ENCODE assay signal across 17 mouse cellular contexts in the genomic region with DNA sequence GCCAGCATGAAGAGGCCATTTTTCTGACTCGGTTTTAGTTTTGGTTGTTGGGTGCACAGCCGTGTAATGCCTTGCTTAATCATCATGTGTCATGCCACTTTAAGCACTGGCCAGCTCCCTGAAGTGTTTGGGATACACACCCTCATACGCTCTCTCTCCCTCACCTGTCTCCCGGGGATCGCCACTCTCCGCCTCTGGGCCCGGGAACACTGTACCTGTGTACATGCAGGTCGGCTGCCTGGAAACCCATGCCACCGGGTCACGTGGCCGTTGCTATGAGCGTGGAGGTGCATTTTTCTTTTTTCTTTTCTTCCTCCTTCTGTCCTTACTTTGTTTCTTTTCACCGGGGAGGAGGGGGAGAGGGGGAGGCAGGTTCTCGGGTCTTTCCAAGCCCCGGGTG.
A peak's percentile ranks its signal among the peaks of the same experiment; 100 is the strongest.
DNase-seq lines count a peak whose midpoint lies in the region; TF ChIP-seq lines count a peak whose summit lies in the region.
"Had no signal": no experiment of that assay in that cellular context is flagged by ENCODE, and none has a peak within 500 bp of the region (broad histone marks: within the 10 kb centered on the region; RNA-seq: fewer than 3 reads in every experiment).

No protein-coding gene starts in this region.

- no peak for TF ChIP-seq POLR2A in heart, adult 2 months (IDR thresholded peaks at IDR 0.05; ENCODE audit: insufficient read depth, low read depth, low read length)

- no peak overlapping the region for H3K4me3 ChIP-seq in heart, adult 2 months
- H3K4me3 ChIP-seq: heart, embryonic 10.5 days; midbrain, embryonic 12.5 days had no signal

- no peak overlapping the region for H3K9ac ChIP-seq in heart, adult 2 months (ENCODE audit: low read depth, low read length)
- H3K9ac ChIP-seq: forebrain, postnatal 0 days; hindbrain, embryonic 14.5 days; liver, postnatal 0 days; midbrain, embryonic 12.5 days had no signal

- no peak for TF ChIP-seq CTCF in heart, adult 2 months (IDR thresholded peaks at IDR 0.05)

- intact Hi-C loops in heart, adult 2 months (cut with DNase I): loop anchor here (10.0 kb wide), 1 partner anchor 220 kb away; no protein-coding TSS in a partner anchor

- no peaks in the 10 kb centered on the region; the same call in 1 of the 2 replicates for H3K4me1 ChIP-seq in heart, adult 2 months (ENCODE audit: control insufficient read depth, insufficient read depth, low read length)
- H3K4me1 ChIP-seq: heart, embryonic 10.5 days; midbrain, embryonic 12.5 days had no signal

- peak; percentile 46 for DNase-seq in testis, postnatal 10 days (ENCODE audit: low spot score)
- no peak for DNase-seq in testis, postnatal 14 days (ENCODE audit: low spot score)
- peak; percentile 74 to 86 for DNase-seq in lung, adult 18-20 months
- DNase-seq in lung, postnatal 36 days: peak; percentile 77
- DNase-seq in heart, adult 2 months: no peak
- no peak for DNase-seq in cerebellum, postnatal 36 days
- no peak for DNase-seq in neural tube, embryonic 10.5 days (ENCODE audit: extremely low spot score, low spot score)
- DNase-seq: adrenal gland, postnatal 36 days; embryo, embryonic 11 days; forebrain, postnatal 0 days; layer of hippocampus, postnatal 36 days; right cerebral cortex, postnatal 25 days had no signal

- no peaks in the 10 kb centered on the region for H3K27me3 ChIP-seq in heart, adult 2 months (ENCODE audit: control insufficient read depth, insufficient read depth, low read length)
- H3K27me3 ChIP-seq: midbrain, embryonic 12.5 days had no signal

- TF ChIP-seq EP300 in heart, adult 2 months (IDR thresholded peaks at IDR 0.05; ENCODE audit: insufficient read depth, low read depth, low read length): no peak

- no peaks in the 10 kb centered on the region for H3K79me2 ChIP-seq in heart, adult 2 months (replicated peaks; ENCODE audit: control insufficient read depth, insufficient read depth, low read length)

- H3K36me3 ChIP-seq in heart, adult 2 months (ENCODE audit: control insufficient read depth, insufficient read depth, low read length): no peaks in the 10 kb centered on the region
- H3K36me3 ChIP-seq: G1E had no signal

- no peak overlapping the region for H3K27ac ChIP-seq in heart, adult 2 months
- H3K27ac ChIP-seq: heart, embryonic 10.5 days; hindbrain, embryonic 14.5 days; midbrain, embryonic 12.5 days had no signal

- WGBS in heart, adult 2 months: 82% methylated on average over 15 of the region's 15 CpGs

Comparison
In these comparisons a context has a peak if more than half of its experiments do, and no peak if none do; other contexts are left out.
1. DNase-seq: peak in testis, postnatal 10 days (single experiment), lung, adult 18-20 months (2 of 2) and lung, postnatal 36 days (single experiment); none in testis, postnatal 14 days (single experiment), heart, adult 2 months (0 of 2), cerebellum, postnatal 36 days (0 of 2) and neural tube, embryonic 10.5 days (single experiment).